Mouse (Mus musculus) bone marrow macrophage, adult 2 months (primary cell): ENCODE measurements around the gene Dnph1.

ENCODE experiments used
- CTCF ChIP-seq: IDR thresholded peaks from 2 replicates; pipeline ENCODE4 v1.5.1; 2012; ENCODE audit warnings: low read depth, mild to moderate bottlenecking, low read length, moderate library complexity
- POLR2A ChIP-seq: IDR thresholded peaks from 2 replicates; pipeline ENCODE4 v1.6.1; 2012; ENCODE audit warnings: mild to moderate bottlenecking, low read depth, low read length, borderline replicate concordance

- TF ChIP-seq CTCF (no peak), POLR2A (no peak)
Measured at GRCm38 (mm10) chr17:46458439-46458838, 38.1 kb upstream of the Dnph1 start.
